ENCODE assay signal across 8 mouse cellular contexts in the genomic region with DNA sequence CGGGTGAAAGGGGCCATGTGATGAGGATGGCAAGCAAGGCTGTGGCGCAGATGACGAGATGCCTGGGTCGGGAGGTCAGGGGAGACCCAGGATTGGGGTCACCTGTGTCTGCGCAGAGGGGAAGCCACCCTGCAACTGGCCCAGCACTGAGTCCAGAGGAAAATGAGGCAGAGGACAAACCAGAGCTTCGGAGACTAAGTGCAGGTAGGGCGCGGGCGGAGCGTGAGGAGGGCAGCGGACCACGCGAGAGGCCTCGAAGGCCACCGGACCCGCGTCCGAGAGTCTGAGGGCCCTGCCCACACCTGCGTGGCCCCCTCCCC. TPM values are rescaled to one million over a fixed set of nuclear protein-coding genes. Genes with fewer than 3 reads are reported as not detected.
A peak's percentile ranks its signal among the peaks of the same experiment; 100 is the strongest.
DNase-seq lines count a peak whose midpoint lies in the region; ATAC-seq and TF ChIP-seq lines count a peak whose summit lies in the region.

No protein-coding gene starts in this region.

- no peaks in the 10 kb centered on the region for H3K9me3 ChIP-seq in heart, embryonic 10.5 days
- no peaks in the 10 kb centered on the region for H3K9me3 ChIP-seq in CH12.LX (replicated peaks; ENCODE audit: low read length)
- H3K9me3 ChIP-seq in forebrain, embryonic 16.5 days (ENCODE audit: control insufficient read depth, low read length): no peaks in the 10 kb centered on the region
- no peaks in the 10 kb centered on the region for H3K9me3 ChIP-seq in liver, embryonic 16.5 days (replicated peaks; ENCODE audit: control insufficient read depth, low read length)

- H3K4me1 ChIP-seq in heart, embryonic 10.5 days: peaks cover 55% of the 10 kb centered on the region
- H3K4me1 ChIP-seq in CH12.LX (ENCODE audit: control insufficient read depth in 1 of 2, insufficient read depth in 2 of 2): peaks cover 7 to 64% of the 10 kb centered on the region in 2 experiments
- peaks cover 39% of the 10 kb centered on the region for H3K4me1 ChIP-seq in forebrain, embryonic 16.5 days (replicated peaks; ENCODE audit: control insufficient read depth, insufficient read depth, low read length)
- peaks cover 16% of the 10 kb centered on the region for H3K4me1 ChIP-seq in liver, embryonic 16.5 days (ENCODE audit: control insufficient read depth, low read depth, low read length)

- no peak for DNase-seq in heart, embryonic 10.5 days (ENCODE audit: low spot score)
- no peak for DNase-seq in heart, postnatal 10 days
- no peak for DNase-seq in CH12.LX (ENCODE audit: extremely low read depth)
- DNase-seq in right cerebral cortex, adult 2 months (ENCODE audit: low spot score in 2 of 2): no peak
- DNase-seq in adipocyte (ENCODE audit: low spot score): no peak

- intact Hi-C loops in heart, postnatal 10 days (cut with DNase I): loop anchor here (2.0 to 5.0 kb wide), 2 partner anchors 62 to 156 kb away; no protein-coding TSS in a partner anchor

- H3K9ac ChIP-seq in CH12.LX (ENCODE audit: insufficient read depth, low read depth): no peak overlapping the region
- H3K9ac ChIP-seq in forebrain, embryonic 16.5 days (replicated peaks; ENCODE audit: low read depth, low read length): peak overlapping the region; percentile 100
- H3K9ac ChIP-seq in liver, embryonic 16.5 days (ENCODE audit: low read depth, low read length): peak overlapping the region; percentile 74

- WGBS in heart, embryonic 10.5 days: 8% methylated on average over 19 of the region's 19 CpGs
- 6% methylated on average over 19 of the region's 19 CpGs for WGBS in forebrain, embryonic 16.5 days
- WGBS in liver, embryonic 16.5 days (ENCODE audit: insufficient replicate concordance): 8% methylated on average over 19 of the region's 19 CpGs

- no peak for TF ChIP-seq POLR2A in CH12.LX (IDR thresholded peaks at IDR 0.05; ENCODE audit: low read depth, low read length)

- dilution Hi-C loops in CH12.LX (cut with MboI; ENCODE audit: extremely low pct_ligation_motif_present, extremely low pct_unique_long_range_greater_than_20kb, low sequenced_read_pairs): no loop called here

- no peak for TF ChIP-seq EP300 in CH12.LX (IDR thresholded peaks at IDR 0.05; ENCODE audit: low read length)

- H3K79me2 ChIP-seq in CH12.LX (replicated peaks; ENCODE audit: control insufficient read depth, extremely low read depth, insufficient read depth, poor library complexity, severe bottlenecking): no peaks in the 10 kb centered on the region; the same call in 1 of the 2 replicates

- no peak for TF ChIP-seq CTCF in CH12.LX (conservative IDR thresholded peaks at IDR 0.05 in 1 of 2, IDR thresholded peaks at IDR 0.05 in 1 of 2; ENCODE audit: low read depth in 2 of 2, low read length in 2 of 2)

- TF ChIP-seq RAD21 in CH12.LX (IDR thresholded peaks at IDR 0.05; ENCODE audit: low read depth, low read length): no peak

- peak overlapping the region; percentile 11 for H3K4me2 ChIP-seq in CH12.LX (ENCODE audit: insufficient read depth, low read depth, poor library complexity, severe bottlenecking)
- H3K4me2 ChIP-seq in forebrain, embryonic 16.5 days (ENCODE audit: low read length): peak overlapping the region; percentile 85
- H3K4me2 ChIP-seq in liver, embryonic 16.5 days (ENCODE audit: low read depth, low read length): peak overlapping the region; percentile 94

- peak overlapping the region; percentile 99 for H3K27ac ChIP-seq in heart, embryonic 10.5 days
- no peak overlapping the region for H3K27ac ChIP-seq in CH12.LX (ENCODE audit: insufficient read depth, low read depth)
- H3K27ac ChIP-seq in forebrain, embryonic 16.5 days (ENCODE audit: low read length): peak overlapping the region; percentile 98; the same call in 1 of the 2 replicates
- no peak overlapping the region for H3K27ac ChIP-seq in liver, embryonic 16.5 days (ENCODE audit: low read length)

- no peak; the same call in 1 of the 2 replicates for ATAC-seq in forebrain, embryonic 16.5 days
- ATAC-seq in liver, embryonic 16.5 days (ENCODE audit: low read depth): no peak; the same call in 1 of the 2 replicates
- no peak for ATAC-seq in activated CD4-positive, CD25-positive, alpha-beta regulatory T cell, adult 4 months

- H3K36me3 ChIP-seq in heart, embryonic 10.5 days: peaks cover 19% of the 10 kb centered on the region
- peaks cover under 1 to 24% of the 10 kb centered on the region in 2 experiments for H3K36me3 ChIP-seq in CH12.LX (replicated peaks in 1 of 2; ENCODE audit: control insufficient read depth in 1 of 2, insufficient read depth in 1 of 2, low read length in 1 of 2)
- H3K36me3 ChIP-seq in forebrain, embryonic 16.5 days (ENCODE audit: control insufficient read depth, insufficient read depth): peaks cover under 1% of the 10 kb centered on the region; the same call in 1 of the 2 replicates
- H3K36me3 ChIP-seq in liver, embryonic 16.5 days (ENCODE audit: control insufficient read depth, insufficient read depth): no peaks in the 10 kb centered on the region

- H3K4me3 ChIP-seq in heart, embryonic 10.5 days: peak overlapping the region; percentile 85
- H3K4me3 ChIP-seq in CH12.LX (replicated peaks in 1 of 3; ENCODE audit: low read depth in 2 of 3, low read length in 2 of 3, poor library complexity in 1 of 3): peak overlapping the region; percentile 52 to 99 (median 82)
- H3K4me3 ChIP-seq in forebrain, embryonic 16.5 days (replicated peaks; ENCODE audit: low read length): peak overlapping the region; percentile 88
- H3K4me3 ChIP-seq in liver, embryonic 16.5 days (ENCODE audit: low read depth, low read length): peak overlapping the region; percentile 79

- in situ Hi-C loops in CH12.LX (cut with MboI; ENCODE audit: low pct_ligation_motif_present, low pct_unique_long_range_greater_than_20kb, low sequenced_read_pairs): no loop called here

- H3K27me3 ChIP-seq in heart, embryonic 10.5 days (ENCODE audit: insufficient read depth, poor library complexity, severe bottlenecking): no peaks in the 10 kb centered on the region
- peaks cover 2% of the 10 kb centered on the region for H3K27me3 ChIP-seq in CH12.LX (replicated peaks)
- no peaks in the 10 kb centered on the region for H3K27me3 ChIP-seq in forebrain, embryonic 16.5 days (replicated peaks; ENCODE audit: control insufficient read depth, insufficient read depth, low read length)
- peaks cover 23% of the 10 kb centered on the region for H3K27me3 ChIP-seq in liver, embryonic 16.5 days (ENCODE audit: control insufficient read depth, insufficient read depth, low read depth, low read length)

TF ChIP-seq in CH12.LX, 34 proteins besides CTCF, POLR2A, EP300 and RAD21:
- no peak for TF ChIP-seq SMC3 (IDR thresholded peaks at IDR 0.05; ENCODE audit: low read depth, low read length)
- TF ChIP-seq USF1 (IDR thresholded peaks at IDR 0.05; ENCODE audit: low read depth, low read length): no peak
- no peak for TF ChIP-seq ZNF384 (IDR thresholded peaks at IDR 0.05; ENCODE audit: low read depth, low read length)
- TF ChIP-seq TCF12 (IDR thresholded peaks at IDR 0.05; ENCODE audit: low read depth, low read length): no peak
- no peak for TF ChIP-seq GABPA (IDR thresholded peaks at IDR 0.05; ENCODE audit: insufficient replicate concordance, low read depth, low read length)
- TF ChIP-seq PAX5 (IDR thresholded peaks at IDR 0.05; ENCODE audit: low read length): no peak
- TF ChIP-seq MAFK (IDR thresholded peaks at IDR 0.05; ENCODE audit: insufficient replicate concordance, low read length): no peak
- no peak for TF ChIP-seq ETS1 (conservative IDR thresholded peaks at IDR 0.05; ENCODE audit: low read depth, low read length)
- no peak for TF ChIP-seq NELFE (IDR thresholded peaks at IDR 0.05; ENCODE audit: low read depth, low read length)

RNA-seq across cellular contexts. Expression of a gene that starts 0.3 kb away (rescaled TPM):
- polyA plus RNA-seq in heart, embryonic 10.5 days (2016; fragmentation: Nextera tagmentation; extraction: Ambion mirVana): 37.5 and 44.9 TPM in 2 replicates
- total RNA-seq in heart, postnatal 10 days (2021): 10 to 100 TPM; 97.2 to 99.0 TPM
- total RNA-seq in CH12.LX (2012; rRNA removed) (16.9 and 28.1 TPM in 2 replicates), CH12.LX (2014; rRNA removed) (15.5 and 16.1 TPM in 2 replicates)
- polyA plus RNA-seq in CH12.LX (2012; ENCODE audit: insufficient read length, low read depth): 16.6 and 17.6 TPM in 2 replicates
- 83.2 and 84.4 TPM in 2 replicates for polyA plus RNA-seq in forebrain, embryonic 16.5 days (2015; fragmentation: Nextera tagmentation; extraction: Ambion mirVana)
- polyA plus RNA-seq in liver, embryonic 16.5 days (2015; fragmentation: Nextera tagmentation; extraction: Ambion mirVana): 4.4 and 5.5 TPM in 2 replicates
- 10 to 100 TPM; 52.7 to 59.0 TPM for polyA plus RNA-seq in activated CD4-positive, CD25-positive, alpha-beta regulatory T cell, adult 4 months (2017; shearing (Covaris generic))

Comparison
In these comparisons a context has a peak if more than half of its experiments do, and no peak if none do; other contexts are left out.
1. H3K27ac ChIP-seq: peak in heart, embryonic 10.5 days (single experiment) and forebrain, embryonic 16.5 days (single experiment); none in CH12.LX (single experiment) and liver, embryonic 16.5 days (single experiment).
2. H3K4me2 ChIP-seq: peak in every context shown above with its lines; median percentile 94 in liver, embryonic 16.5 days; 85 in forebrain, embryonic 16.5 days; 11 in CH12.LX.
3. Peak in every context shown above with its lines, with median percentiles within 50 percentile points of each other: H3K4me3 ChIP-seq.